Mouse (Mus musculus): ENCODE data around the gene H2al1i. TPM values are rescaled to one million over a fixed set of nuclear protein-coding genes. Genes with fewer than 3 reads are reported as not detected.

Gene H2al1i
- polyA plus RNA-seq (2012; rRNA removed; ENCODE audit: low replicate concordance): not detected in 2 replicates

GRCm38 (mm10) chrX:11324359-11324758, at the start of gene H2al1i:
H2al1i (plus strand) TSS chrX:11324659.

GRCm38 (mm10) chrX:11298957-11299356, 25.5 kb upstream of the H2al1i start, which contains the start of gene H2al1a:
H2al1a (plus strand) TSS chrX:11299257.

GRCm38 (mm10) chrX:11302132-11302531, 22.3 kb upstream of the H2al1i start, which contains the start of gene H2al1b:
H2al1b (plus strand) TSS chrX:11302432.

GRCm38 (mm10) chrX:11305355-11305754, 19.1 kb upstream of the H2al1i start, which contains the start of gene H2al1c:
H2al1c (plus strand) TSS chrX:11305655.

GRCm38 (mm10) chrX:11308524-11308923, 15.9 kb upstream of the H2al1i start, which contains the start of gene H2al1d:
H2al1d (plus strand) TSS chrX:11308824.

GRCm38 (mm10) chrX:11311634-11312033, 12.8 kb upstream of the H2al1i start, which contains the start of gene H2al1e:
H2al1e (plus strand) TSS chrX:11311934.

GRCm38 (mm10) chrX:11314858-11315257, 9.6 kb upstream of the H2al1i start, which contains the start of gene H2al1f:
H2al1f (plus strand) TSS chrX:11315158.

GRCm38 (mm10) chrX:11317956-11318355, 6.5 kb upstream of the H2al1i start, which contains the start of gene H2al1g:
H2al1g (plus strand) TSS chrX:11318256.

GRCm38 (mm10) chrX:11321192-11321591, 3.3 kb upstream of the H2al1i start, which contains the start of gene H2al1h:
H2al1h (plus strand) TSS chrX:11321492.

GRCm38 (mm10) chrX:11327522-11327921, 3.1 kb downstream of the H2al1i start, which contains the start of gene H2al1j:
H2al1j (plus strand) TSS chrX:11327822.

Other genes starting within 250 kb of the H2al1i start
- not detected in 2 replicates for gene H2al1a, start 25.4 kb upstream of the H2al1i start, polyA plus RNA-seq (2012; rRNA removed; ENCODE audit: low replicate concordance)
- gene H2al1b, start 22.2 kb upstream of the H2al1i start, polyA plus RNA-seq (2012; rRNA removed; ENCODE audit: low replicate concordance): not detected in 2 replicates
- not detected in 2 replicates for gene H2al1c, start 19.0 kb upstream of the H2al1i start, polyA plus RNA-seq (2012; rRNA removed; ENCODE audit: low replicate concordance)
- gene H2al1d, start 15.8 kb upstream of the H2al1i start, polyA plus RNA-seq (2012; rRNA removed; ENCODE audit: low replicate concordance): not detected in 2 replicates
- gene H2al1e, start 12.7 kb upstream of the H2al1i start, polyA plus RNA-seq (2012; rRNA removed; ENCODE audit: low replicate concordance): not detected in 2 replicates
- gene H2al1f, start 9.5 kb upstream of the H2al1i start, polyA plus RNA-seq (2012; rRNA removed; ENCODE audit: low replicate concordance): not detected in 2 replicates
- gene H2al1g, start 6.4 kb upstream of the H2al1i start, polyA plus RNA-seq (2012; rRNA removed; ENCODE audit: low replicate concordance): not detected in 2 replicates
- gene H2al1h, start 3.2 kb upstream of the H2al1i start, polyA plus RNA-seq (2012; rRNA removed; ENCODE audit: low replicate concordance): not detected in 2 replicates
- not detected in 2 replicates for gene H2al1j, start 3.2 kb downstream of the H2al1i start, polyA plus RNA-seq (2012; rRNA removed; ENCODE audit: low replicate concordance)